Mouse (Mus musculus): ENCODE measurements around the gene Nos3.

- no peak for TF ChIP-seq CTCF (IDR thresholded peaks at IDR 0.05; ENCODE audit: low read depth, low read length)
- no peak for TF ChIP-seq POLR2A (IDR thresholded peaks at IDR 0.05; ENCODE audit: borderline replicate concordance, low read depth, low read length)
These were observed 16.5 kb upstream of the Nos3 start for GRCm38 (mm10) chr5:24348128-24348527.
